Mouse (Mus musculus): ENCODE measurements at regions not wholly inside any gene's neighbourhood (a gene's known extent, or its start where the extent isn't known, plus 50 kb on each side); places are given as distances from the start of the nearest gene placed in this dataset.

DNA sequence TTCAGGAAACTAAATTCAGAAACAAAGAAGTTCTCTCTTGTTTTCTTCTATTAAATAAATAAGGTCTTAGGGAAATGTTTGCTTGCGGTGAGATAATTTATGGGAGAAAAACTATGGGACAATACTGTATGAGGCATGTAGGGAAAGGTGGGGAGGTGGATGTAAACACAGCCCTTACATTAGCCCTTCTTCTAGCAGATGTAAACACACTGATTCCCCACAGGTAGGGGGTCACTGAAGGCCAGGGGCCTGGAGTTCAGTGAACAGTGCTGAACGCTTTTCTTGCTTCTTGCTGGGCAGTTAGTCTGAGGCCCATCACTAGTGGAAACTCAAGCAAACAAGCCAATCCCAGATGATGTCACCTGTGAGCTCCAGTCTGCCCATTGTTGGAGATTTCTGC, 752.6 kb downstream of the Bcl11a start:
- no peak for DNase-seq

DNA sequence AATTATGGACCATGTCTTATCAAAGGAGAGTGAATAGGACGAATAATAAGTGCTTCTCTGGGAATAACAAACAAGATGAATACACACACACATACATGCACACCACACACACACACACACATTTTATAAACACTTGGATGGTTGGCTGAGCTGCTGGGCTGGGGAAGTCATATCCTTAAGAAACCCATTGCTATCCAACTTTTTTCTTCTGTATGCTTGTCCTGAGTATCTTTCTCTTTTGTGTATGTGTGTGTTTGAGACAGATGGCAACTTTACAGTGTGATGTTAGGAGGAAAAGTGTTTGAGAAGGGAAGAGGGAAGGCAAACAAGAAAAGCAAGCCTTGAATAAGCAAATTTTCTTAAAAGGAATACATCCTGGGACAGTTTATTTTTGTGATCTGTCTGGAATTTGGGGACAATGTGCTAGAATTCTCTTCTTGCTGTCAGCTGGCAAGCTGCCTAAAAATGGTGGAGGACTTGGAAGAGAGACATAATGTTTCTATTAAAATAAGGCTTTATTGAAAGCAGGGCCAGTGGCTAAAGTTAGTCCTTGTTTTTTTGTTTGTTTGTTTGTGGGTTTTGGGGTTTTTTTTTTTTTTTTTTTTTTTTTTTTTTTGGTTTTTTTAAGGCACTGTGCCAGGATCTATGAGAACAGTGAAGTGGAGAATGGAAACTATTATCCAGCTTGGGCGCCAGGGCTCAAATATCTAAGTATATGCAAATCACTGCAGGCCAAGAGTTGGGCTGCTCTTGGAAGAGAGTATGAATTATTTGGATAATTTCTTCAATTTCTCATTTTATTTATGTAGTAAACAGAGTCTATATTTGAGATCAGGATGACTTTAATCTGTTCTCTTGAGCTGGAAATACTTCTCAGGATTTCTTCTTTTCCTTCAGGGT, 766.2 kb downstream of the Bcl11a start:
- peak; percentile 28 to 34 for DNase-seq

- no peak for DNase-seq
Measured at GRCm38 (mm10) chr11:24856991-24857390, 779.1 kb downstream of the Bcl11a start.

DNA sequence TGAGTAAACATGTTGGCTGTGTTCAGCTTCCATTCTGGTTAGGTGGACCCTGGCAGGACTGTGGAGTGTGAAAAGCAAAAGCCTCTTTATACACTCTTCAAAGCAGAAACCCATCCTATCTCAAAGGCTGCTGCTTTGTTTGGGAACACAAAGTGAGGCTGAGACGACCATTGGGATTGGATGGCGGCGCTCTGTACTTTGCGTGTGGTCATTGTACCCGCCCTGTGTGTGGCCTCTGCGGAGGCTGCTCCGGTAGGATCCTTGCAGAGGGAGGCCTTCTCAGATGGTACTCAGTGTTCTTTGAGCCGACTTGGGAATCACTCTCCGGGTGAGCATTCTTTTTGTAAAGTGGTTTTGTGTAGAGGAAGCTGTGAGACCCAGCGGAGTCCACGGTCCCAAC, 786.8 kb downstream of the Bcl11a start:
- DNase-seq: no peak

DNA sequence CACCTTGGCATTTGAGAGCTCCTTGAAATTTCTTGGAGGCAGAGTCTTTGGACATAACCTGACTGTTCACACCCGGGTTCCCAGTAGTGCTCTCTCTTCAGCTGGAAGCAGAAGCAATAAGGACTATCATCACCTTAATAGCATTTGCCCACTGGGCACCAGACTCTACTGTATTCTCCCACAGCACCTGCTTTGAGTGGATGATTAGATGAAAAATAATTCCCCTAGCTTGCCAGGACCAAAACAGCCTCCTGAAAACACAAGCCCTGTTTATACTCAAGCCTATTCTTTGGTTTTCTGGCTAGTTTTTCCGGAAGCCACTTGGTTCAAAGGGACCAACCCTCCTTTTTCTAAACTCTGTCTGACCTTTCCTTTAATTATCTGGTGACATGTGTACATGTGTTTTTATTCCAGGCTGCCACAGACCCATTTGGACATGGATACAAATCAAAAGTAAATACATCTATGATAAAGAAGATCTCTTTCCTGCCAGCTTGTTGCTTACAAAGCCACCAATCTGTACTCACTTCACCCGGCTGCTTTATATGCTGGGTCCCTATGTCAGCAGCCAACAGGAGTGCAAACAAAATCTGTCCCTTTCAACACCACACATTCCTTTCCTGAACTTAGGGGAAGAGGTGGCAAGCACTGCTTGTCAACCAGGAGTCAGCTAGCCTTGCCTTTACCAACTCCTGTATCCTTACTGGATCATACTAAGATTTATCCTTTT, 787.4 kb downstream of the Bcl11a start:
- no peak for DNase-seq

Measured in cerebellum, postnatal 10 days (tissue).